Mouse (Mus musculus): Measurements from ENCODE around the gene Col4a4.

Col4a4 gene

DNA sequence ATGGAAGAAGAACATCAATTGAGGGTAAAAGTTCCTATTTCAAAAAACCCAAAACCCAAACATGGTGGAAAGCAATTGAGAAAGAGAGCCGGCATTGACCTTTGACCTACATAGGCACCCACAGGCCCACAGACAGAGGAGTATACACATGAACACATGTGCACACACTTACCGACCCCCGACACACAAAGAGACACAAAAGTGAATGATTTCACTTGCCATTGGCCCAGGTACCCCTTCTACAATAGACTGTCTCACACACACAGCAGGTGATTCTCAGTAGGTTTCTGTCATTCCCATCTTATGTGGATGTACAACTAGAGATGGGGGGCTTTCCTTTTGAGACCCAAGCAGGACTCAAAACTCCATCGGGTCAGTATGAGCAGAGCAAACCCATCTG is 110.8 kb downstream of the Col4a4 start:
- peak; percentile 12 for DNase-seq (ENCODE audit: low spot score)

DNA sequence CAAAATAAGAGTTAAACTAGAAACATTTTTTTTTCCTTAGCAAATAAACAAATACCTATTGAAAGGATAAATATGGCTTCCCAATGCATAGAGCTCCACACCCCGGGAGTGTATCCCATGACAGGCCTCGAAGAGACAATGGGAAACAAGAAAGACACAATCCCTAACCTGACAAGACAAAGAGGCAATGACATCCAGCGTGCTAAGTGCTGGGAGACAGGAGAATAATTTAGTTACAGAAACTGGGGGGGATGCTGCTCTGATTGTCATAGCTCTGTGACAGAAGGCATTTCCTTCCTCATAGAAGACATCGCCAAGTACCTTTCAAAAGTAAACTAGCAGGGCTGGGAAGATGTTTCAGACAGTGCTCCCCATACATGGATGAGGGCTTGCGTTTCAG is 111.4 kb downstream of the Col4a4 start:
- DNase-seq (ENCODE audit: low spot score): no peak

DNA sequence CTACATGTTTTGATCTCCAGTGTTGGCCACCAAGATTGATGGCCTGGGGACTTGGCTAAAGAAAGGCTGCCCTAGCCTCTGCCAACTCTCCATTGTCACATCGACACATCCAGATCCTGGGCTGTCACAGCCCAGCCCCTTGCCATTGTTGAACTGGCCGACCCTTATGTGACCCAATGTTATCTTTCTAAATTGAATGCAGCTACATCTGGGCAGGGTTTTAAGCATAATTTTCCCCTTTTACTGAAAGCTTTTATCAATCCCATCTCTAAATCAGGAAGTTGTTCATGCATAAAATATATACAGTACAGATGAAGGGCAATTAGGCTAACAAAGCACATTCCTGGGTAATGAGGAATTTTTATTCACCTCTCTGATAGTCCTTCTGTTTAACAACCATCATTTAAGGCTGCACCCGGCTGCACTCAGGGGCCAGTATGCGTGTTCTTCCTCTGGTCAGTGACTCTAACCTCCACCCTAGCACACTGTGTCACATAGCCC is 112.1 kb downstream of the Col4a4 start:
- peak; percentile 48 for DNase-seq (ENCODE audit: low spot score)

DNA sequence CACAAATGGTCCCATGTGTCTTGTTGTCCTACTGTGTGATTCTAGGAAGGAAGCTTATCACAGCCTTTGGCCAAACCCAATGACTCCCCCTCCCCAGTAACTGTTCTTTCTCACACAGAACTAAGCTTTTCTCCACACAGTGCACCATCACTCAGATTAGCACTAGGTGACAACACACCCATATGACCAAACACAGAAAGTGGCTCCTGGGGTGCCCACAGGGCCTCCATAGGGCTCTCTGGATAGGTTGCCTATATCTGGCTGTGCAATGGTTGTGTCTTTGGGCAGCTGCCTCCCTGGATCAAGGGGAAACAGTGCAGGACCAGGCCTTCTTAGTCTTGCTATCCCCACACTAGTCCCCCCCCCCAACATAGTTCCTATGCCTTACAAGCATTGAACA is 113.2 kb downstream of the Col4a4 start:
- DNase-seq (ENCODE audit: low spot score): no peak

DNA sequence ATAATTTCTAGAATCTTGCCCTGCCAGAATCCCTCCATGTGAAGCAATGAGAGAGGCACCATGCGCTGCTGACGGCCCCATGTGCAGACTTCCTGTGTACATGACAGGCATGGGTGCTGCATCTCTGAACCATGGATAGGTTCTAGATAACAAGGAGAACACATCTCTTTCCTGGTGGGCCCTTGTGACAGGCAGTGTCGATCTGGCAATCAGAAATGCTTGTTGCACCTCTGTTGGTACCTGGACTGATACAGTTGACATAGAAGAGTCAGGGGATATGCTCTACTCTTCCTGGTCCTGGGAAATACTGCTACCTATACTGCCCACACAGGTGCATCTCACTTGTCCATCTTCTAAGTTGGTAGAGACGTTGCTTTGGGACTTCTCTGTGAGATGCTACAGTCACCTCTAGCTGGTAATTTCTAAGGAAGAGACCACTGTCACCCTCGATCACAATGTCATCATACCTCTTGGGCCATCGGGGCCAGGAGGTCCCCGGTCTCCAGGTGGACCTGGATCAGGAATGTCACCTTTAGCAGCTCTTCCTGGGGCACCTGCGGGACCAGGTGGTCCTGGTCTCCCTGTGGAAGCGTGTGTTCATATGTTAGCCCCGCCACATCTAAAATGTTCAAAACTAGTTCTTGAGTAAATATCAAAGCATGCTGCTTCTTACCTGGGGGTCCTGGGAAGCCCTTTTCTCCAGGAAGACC is 116.0 kb downstream of the Col4a4 start:
- DNase-seq (ENCODE audit: low spot score): no peak

DNA sequence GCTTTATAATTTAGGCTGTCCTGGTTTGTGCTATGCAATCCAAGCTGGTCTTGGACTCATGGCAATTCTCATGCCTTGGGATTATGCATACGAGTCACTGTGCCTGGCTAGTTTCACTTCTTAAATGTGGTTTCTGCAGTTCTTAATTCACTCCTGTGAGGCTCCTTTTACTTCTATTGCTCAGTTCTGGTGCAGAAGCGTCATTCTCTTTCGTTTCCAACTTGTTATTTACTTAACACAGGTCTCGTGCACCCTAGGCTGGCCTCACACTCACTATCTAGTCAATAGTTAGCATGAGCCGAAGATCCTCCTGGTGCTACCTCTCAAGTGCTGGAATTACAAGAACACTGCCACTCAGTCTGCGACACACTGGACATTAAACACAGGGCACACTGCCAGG is 117.8 kb downstream of the Col4a4 start:
- no peak for DNase-seq (ENCODE audit: low spot score)

DNA sequence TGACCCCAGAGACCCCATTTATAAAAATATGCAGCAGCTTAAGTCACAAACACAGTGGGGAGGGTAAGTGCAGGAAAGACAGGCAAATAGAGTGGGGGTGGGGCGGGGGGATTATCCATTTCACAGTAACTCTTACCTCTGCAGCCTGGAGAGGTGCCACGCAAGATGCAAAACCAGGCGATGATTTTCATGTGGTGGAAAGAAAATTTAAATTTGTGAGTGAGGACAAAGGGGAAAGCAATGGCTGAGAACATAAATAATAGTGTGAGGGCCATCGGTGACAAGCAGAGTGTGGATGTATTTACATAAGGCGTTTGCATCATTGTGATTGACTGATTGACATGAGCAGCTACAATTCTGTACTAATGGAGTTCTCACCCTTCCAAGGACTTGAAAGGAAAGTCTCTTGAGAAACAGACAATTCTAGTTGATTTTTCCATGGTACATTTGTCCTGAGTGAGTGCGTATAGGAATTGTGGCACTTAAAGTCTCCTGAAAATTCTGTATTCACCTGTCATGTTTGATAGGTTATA is 121.3 kb downstream of the Col4a4 start:
- no peak for DNase-seq (ENCODE audit: low spot score)

DNA sequence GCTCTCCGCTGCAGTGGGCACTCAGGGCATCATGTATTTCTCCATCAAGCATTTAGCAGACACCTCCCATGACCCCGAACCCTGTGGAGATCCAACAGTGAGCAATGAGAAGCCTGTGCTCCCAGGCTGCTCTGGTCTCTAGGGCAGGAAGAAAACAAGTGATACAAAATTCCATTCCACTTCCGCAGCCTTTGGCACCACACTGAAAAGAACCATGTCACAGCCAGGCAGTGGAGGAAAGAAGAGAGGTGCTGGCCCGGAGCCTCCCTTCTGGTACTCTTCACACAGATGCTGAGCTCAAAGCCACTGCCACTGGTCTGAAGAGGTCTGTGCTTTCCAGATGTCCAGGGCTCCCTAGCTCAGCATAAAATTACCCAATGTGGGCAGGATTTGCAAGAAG is 125.6 kb downstream of the Col4a4 start:
- no peak for DNase-seq (ENCODE audit: low spot score)

DNA sequence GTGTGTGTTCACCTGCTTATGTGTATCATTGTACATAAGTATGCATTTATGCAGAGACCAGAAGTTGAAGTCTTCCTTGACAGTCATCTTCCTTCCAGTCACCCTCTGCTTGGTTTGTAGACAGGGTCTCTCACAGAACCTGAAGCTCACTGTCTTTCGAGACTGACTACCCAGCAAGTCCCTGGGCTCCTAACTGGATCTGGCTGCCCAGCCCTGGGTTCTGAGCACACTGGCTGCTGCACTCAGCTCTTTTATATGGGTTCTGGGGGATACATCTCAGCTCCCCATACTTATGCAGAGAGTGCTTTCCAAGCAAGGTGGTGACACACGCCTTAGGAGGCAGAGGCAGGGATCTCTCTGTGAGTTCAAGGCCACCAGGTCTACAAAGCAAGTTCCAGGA is 126.7 kb downstream of the Col4a4 start:
- no peak for DNase-seq (ENCODE audit: low spot score)

DNA sequence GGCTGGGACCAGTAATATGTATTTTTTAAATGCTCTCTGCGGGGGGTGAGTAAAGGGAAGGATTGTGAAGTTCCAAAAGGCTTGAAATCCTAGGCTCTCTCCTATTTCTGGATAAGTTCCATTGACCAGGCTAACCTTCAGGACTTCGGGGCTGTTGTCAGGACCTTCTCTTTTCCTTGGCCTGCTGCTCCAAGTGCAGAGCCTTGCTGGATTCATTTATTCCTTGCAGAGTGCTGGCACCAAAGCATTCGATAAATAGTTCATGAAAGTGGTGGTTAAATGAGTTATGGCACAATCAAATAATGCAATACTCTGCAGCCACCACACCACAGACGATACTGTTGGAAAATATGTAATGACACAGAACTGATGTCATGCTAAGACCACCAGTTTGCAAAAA is 127.3 kb downstream of the Col4a4 start:
- no peak for DNase-seq (ENCODE audit: low spot score)

DNA sequence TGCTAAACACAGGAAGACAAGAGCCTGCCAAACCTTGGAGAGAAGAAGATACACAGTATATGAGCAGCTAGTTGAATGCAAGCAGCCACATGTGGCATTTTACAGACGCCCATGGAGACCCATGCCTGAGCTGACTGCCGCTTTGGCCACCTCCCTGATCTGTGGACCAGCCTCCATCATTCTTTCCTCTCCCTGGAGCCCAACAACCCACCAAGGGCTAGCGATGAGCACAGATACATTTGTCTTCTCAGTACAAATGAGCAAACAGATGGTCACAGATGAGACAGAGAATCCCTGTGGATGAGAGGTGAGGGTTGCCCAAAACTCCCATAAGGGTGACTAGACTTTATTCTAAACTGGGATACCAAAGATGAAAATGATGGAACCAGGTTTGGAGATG is 132.6 kb downstream of the Col4a4 start:
- DNase-seq (ENCODE audit: low spot score): no peak

DNA sequence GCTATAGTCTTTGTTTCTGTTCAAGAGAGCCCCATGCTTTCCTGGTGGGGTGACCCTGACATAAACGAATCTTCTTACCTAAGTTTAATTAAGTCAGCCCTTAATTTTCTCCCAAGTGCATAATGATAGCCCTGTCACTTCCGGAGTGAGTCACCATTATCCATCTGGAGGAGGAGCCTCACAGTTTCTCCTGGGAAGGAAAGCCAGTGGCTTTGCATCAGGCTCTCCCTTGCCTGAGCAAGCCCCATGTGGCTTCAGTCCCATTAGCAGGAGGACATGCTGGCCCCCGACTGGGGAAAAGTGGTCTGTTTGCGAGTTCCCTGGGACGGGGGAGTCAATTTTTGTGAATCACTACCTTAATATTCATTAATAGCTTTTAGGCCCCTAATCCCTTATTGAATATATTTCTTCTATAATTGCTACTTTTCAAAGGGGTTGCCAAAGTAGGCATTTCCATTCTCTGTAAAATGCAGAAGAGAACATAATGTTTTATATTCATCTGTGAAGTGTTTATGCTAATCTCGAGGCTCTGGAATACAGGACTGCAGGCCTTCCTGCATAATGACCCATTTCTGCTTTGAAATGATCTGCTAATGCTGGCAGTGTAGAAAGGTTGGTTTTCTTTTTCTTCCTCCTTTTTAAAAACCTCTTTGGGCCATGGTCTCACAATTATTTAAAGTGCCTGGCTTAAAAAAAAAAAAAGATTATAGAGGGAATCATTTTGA is 134.6 kb downstream of the Col4a4 start:
- DNase-seq (ENCODE audit: low spot score): no peak

DNA sequence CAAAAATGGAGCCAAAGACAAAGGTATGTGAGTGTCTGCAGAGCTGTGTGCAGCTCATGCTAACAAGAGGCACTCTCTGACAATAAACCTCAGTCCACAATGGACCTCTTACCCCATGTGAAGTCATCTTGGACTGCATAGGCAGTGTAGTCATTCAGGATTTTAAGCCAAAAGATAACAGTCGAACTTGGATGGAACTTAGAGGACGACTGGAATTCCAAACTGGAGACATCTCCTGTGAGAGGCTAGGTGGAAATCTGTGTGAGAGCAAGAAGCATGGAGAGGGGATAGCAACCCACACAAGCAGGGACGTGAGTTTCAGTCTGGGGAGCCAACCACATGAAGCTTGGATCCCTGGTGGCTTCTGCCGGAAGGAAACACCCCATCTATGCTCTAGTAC is 136.8 kb downstream of the Col4a4 start:
- DNase-seq (ENCODE audit: low spot score): no peak

DNA sequence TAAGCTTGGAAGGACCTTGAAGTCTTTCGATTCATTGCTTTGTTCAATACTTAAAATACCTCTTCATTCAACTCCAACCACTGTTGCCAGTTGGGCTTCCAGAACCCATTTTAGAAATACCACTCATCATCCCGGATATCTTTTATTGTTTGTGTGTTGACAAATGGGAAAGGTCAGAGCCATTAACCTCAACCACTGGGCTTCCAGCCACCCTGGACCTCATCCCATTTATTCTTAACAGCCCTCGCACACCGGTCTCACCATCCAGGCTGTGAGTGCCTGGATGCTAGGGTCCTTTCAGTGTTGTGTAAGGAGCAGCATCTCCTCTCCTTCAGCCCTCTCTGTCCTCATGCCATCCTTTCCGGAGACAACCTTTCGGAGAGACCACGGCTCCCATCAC is 140.6 kb downstream of the Col4a4 start:
- no peak for DNase-seq (ENCODE audit: low spot score)

DNA sequence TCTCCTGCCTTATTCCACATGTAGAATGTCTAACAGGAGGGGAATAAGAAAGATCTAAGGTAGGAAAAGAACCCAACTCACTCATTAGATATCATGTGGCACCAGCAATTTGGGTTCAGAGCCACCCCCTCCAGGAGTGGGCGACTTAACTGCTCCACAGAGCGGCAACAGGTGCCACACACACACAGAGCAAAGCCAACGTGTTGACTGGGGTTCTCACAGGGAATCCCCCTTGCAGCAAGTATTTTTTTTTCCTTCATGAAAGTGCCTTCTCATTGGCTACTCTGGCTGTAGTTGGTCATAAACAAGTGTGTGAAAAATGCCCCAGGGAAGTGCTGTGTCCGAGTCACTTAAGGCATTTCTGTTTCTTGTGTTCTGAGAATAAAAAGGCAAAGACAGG is 143.1 kb downstream of the Col4a4 start:
- no peak for DNase-seq (ENCODE audit: low spot score)

DNA sequence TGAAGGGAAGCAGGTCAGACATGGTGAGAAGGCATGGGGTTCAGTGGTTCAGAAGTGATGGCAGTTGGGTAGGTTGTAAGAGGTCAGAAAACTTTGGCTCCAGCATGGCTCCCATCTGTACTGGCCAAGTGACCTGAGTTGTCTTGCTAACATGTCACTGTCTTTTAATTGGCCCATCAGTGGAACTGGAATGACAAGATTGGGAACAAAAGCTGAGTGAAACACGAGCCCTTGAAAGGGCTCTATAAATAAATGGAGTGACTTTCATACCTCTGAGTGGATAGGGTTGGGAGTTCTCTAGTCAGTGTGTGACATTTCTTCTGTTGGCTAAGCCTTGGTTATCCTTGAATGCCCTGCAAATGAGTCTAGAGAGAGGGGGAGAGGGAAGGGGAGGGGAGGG is 146.5 kb downstream of the Col4a4 start:
- DNase-seq (ENCODE audit: low spot score): no peak

DNA sequence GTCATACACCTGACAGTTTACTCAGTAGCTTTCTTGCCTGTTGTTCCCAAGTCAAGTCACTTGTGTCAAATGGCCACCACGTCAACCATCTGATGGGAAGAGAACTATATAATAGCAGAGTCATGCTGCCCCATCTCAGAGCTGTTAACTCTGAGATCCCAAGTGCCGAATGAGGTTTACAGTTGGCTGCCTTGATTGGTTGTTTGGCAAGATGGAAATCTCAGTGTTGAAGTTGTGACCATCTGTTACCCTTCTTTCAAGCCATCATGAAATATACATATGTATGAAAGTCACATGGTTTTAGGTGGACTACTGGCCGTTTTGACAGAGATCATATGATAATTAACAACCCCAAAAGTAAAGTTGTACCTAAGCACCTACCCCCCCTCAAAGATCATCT is 149.4 kb downstream of the Col4a4 start:
- no peak for DNase-seq (ENCODE audit: low spot score)

DNA sequence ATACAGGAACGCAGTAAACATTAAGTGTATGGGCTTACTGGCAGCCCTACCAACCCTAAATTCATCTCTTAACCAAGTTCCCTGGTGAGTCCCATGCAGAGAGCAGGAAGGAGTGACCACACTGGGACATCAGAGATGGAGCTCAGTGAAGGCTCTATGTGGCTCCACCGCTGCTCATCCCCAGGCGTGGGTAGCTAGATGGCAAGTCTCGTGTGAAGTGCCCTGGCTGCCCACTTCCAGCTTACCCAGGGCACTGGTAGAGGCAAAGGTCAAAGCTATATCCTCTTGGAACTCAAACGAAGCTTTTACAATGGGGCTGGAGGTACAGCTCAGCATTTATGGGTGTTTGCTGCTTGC is 153.0 kb downstream of the Col4a4 start:
- no peak for DNase-seq (ENCODE audit: low spot score)

DNA sequence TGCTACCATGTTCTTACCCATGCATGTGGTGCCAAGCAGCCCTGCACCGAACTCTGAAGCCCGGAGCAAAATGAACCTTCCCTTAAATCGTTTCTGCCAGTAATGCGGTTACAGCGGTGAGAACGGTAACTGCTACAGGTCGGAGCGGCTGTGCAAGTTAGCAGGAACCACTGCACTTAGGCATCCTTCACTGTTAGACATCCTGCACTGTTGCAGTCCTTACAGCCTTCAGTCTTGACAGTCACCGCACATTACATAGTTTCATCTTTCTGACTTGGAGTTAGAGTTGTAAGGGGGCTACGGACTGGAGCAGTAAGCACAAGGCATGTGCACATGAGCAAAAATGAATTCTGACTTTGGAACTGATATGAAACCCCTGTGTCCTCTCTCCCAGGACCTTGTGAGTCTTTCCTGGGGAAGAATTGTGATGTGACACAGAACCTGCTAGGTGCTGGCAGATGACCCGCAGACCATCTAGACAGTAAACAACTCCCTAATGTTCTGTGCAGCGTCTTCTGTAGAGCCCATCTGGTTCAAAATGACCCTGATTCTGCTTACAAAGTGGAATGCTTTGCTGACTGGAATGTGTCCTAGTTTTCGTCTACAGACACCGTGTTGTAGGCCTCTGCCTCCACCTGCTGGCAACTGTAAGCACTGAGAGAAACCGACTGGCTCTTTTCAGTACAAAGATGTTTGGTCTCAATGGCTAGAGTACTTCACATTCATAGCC is 153.6 kb downstream of the Col4a4 start:
- DNase-seq (ENCODE audit: low spot score): peak; percentile 87

DNA sequence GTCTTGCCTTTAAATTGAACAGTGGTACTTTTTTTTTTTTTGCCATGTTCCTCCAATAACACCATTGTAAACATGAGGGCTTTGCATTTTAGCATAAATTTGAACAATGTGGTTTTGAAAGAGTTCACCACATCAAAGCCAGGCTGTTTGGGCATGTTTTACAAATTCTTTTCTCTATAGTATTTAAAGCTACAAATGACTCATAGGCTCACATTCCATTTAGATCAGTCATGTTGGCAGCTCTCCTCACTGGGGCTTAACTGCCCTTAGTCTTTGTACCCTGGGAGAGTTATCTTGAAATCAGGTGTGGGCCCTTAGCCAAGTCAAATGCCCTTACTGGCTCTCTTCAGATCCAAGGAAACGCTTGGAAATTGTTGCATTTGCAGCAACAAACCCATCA is 157.6 kb downstream of the Col4a4 start:
- DNase-seq (ENCODE audit: low spot score): no peak

DNA sequence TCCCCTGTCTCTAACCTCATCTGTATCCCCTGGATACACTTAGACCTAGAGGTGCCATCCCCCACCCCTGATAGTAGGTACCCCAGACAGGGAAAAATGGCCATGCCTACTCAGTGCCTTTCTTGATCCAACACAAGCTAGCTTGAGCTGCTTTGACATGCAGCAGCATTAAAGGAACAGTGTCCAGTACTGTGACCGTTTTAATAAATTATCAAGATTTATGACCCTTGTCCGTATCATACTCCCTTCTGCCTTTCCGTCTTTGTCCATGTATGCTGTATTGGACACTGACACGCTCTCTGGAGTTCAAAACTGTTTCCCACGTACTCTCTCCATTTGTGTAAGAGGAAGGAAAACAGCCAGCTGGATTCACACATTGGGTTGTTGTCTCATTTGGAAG is 158.9 kb downstream of the Col4a4 start:
- no peak for DNase-seq (ENCODE audit: low spot score)

DNA sequence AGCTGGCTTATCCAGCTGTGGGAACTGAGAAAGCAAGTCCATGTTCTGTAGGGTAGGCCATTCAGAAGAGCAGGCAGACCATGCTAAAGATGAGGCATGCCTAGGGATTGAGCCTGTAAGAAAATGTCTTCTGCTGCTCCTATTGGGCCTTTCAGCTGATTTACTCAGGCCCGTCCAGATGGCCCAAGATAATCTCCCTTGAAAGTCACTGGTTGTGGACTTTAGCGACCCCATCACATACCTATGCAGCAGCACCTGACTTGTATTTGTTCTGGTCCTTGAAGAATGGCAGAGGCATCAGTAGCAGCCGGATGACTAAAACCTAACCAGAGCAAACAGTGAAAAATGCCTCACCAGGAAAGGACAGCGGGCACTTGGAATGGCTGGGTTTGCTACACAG is 171.0 kb downstream of the Col4a4 start:
- DNase-seq (ENCODE audit: low spot score): no peak
